8 mouse cellular contexts compared by ENCODE assay signal in genomic region chr8:122830349-122831061, GRCm38 (mm10). TPM values are rescaled to one million over a fixed set of nuclear protein-coding genes. Genes with fewer than 3 reads are reported as not detected.
DNase-seq lines count a peak whose midpoint lies in the region; ATAC-seq and TF ChIP-seq lines count a peak whose summit lies in the region.

No protein-coding gene starts in this region.

- DNase-seq in T-cell, adult 2 months (ENCODE audit: low spot score) = peak; percentile 83
- peak; percentile 97 to 99 for DNase-seq in cerebellum, postnatal 36 days
- DNase-seq in gastrocnemius, adult 2 months = peak; percentile 91
- DNase-seq in left cerebral cortex, adult 9 months (ENCODE audit: low spot score in 2 of 2) = peak; percentile 56 to 95
- DNase-seq in right cerebral cortex, postnatal 25 days = peak; percentile 89
- peak; percentile 88 to 92 for DNase-seq in urinary bladder, postnatal 36 days (ENCODE audit: low spot score in 2 of 2)

- peak; percentile 100; the same call in 1 of the 2 replicates for TF ChIP-seq CTCF in gastrocnemius, adult 2 months (IDR thresholded peaks at IDR 0.05)

- ATAC-seq in inflammation-experienced regulatory T-cells, adult 6 months = peak; percentile 93
- peak; percentile 76 for ATAC-seq in megakaryocyte-erythroid progenitor cell, adult 5-6 weeks (replicated peaks; ENCODE audit: low FRiP score, low TSS enrichment, poor library complexity, severe bottlenecking)

- intact Hi-C loops in gastrocnemius, adult 2 months (cut with DNase I) = loop anchor here (1.0 to 10.0 kb wide), 4 partner anchors 152 to 364 kb away; no protein-coding TSS in a partner anchor

- no peak overlapping the region for H3K27ac ChIP-seq in gastrocnemius, adult 2 months

- H3K4me3 ChIP-seq in gastrocnemius, adult 2 months = no peak overlapping the region

RNA-seq across cellular contexts. Expression of gene Cdh15, which starts 17.3 kb away (rescaled TPM):
- total RNA-seq in gastrocnemius, adult 2 months (2021) = 10 to 100 TPM; 19.0 to 22.8 TPM
- polyA plus RNA-seq in inflammation-experienced regulatory T-cells, adult 6 months (2017; shearing (Covaris generic)) = under 1 TPM in 2 of 3 experiments, not detected in 1; 0.67 to 0.81 TPM
- not detected in 2 replicates for total RNA-seq in megakaryocyte-erythroid progenitor cell, adult 5-6 weeks (2014; fragmentation: Nextera tagmentation)
- total RNA-seq in megakaryocyte-erythroid progenitor cell, adult 5-6 weeks (2017) = not detected in 2 replicates

RNA-seq across cellular contexts. Expression of gene Acsf3, which starts 55.2 kb away (rescaled TPM):
- 10 to 100 TPM; 11.1 to 16.4 TPM for total RNA-seq in gastrocnemius, adult 2 months (2021)
- polyA plus RNA-seq in inflammation-experienced regulatory T-cells, adult 6 months (2017; shearing (Covaris generic)) = 10 to 100 TPM in 1 of 3 experiments, 1 to 10 TPM in 2; 7.8 to 10.1 (median 9.2) TPM
- total RNA-seq in megakaryocyte-erythroid progenitor cell, adult 5-6 weeks (2014; fragmentation: Nextera tagmentation) = 9.8 and 14.7 TPM in 2 replicates
- total RNA-seq in megakaryocyte-erythroid progenitor cell, adult 5-6 weeks (2017) = 5.8 and 9.5 TPM in 2 replicates

Comparison
In these comparisons a context has a peak if more than half of its experiments do, and no peak if none do; other contexts are left out.
1. RNA of gene Cdh15, which starts 17.3 kb away (total RNA-seq): 19.0 to 22.8 TPM in gastrocnemius, adult 2 months; not detected in megakaryocyte-erythroid progenitor cell, adult 5-6 weeks; every median in the first group is over 10 times any median in the second.
2. Peak in every context shown above with its lines, with median percentiles within 50 percentile points of each other: DNase-seq.